Mouse (Mus musculus): ENCODE measurements around the gene Pom121. TPM values are rescaled to one million over a fixed set of nuclear protein-coding genes. Genes with fewer than 3 reads are reported as not detected.
"Not testable (repeated sequence)": the region's sequence is repeated elsewhere in the genome, so short reads cannot be mapped to it uniquely, and the experiment has no call there.

Gene Pom121
- total RNA-seq, 2 experiments from 2014 or later, result 11.0 to 12.3 TPM

GRCm38 (mm10) chr5:135383771-135384170, 10.6 kb downstream of the Pom121 start:
- no peak for TF ChIP-seq CTCF (IDR thresholded peaks at IDR 0.05)
- no peak for DNase-seq
- no peak overlapping the region for H3K27ac ChIP-seq
- intact Hi-C loops (cut with DNase I), result no loop called here
- H3K4me3 ChIP-seq, result no peak overlapping the region

- Histone ChIP-seq H3K4me3 (no peak overlapping the region), H3K27ac (no peak overlapping the region)
- intact Hi-C loops (cut with DNase I), result no loop called here
- no peak for DNase-seq
- no peak for TF ChIP-seq CTCF (IDR thresholded peaks at IDR 0.05)
Measured at GRCm38 (mm10) chr5:135382746-135383145, 11.6 kb downstream of the Pom121 start.

DNA sequence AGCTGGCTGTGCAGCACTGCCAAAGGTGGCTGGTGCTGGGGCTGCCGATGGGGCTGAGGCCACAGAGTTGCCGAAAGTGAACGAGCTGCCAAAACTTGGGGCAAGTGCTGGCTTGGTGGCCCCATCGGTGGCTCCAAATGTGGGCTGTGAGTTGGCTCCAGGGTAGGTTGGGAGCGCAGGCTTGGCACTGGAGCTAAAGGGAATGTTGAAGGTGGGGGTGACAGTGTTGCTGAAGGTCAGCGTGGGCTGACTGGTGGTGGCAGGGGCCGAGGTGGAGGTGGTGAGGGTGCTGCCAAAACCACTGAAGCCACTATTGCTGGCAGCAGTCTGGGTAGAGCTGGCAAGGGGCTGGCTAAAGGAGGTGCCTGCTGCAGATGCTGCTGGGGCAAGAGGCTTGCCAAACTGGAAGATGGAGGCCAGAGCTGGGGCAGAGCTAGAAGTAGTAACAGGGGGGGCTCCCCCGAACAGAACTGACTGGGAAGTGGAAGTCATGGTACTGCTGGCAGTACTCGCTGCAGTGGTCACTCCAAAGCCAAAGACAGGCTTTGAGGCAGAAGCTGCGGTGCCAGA, 12.9 kb downstream of the Pom121 start:
- peak; percentile 25 for DNase-seq
- intact Hi-C loops (cut with DNase I), result no loop called here
- no peak for TF ChIP-seq CTCF (IDR thresholded peaks at IDR 0.05)

GRCm38 (mm10) chr5:135380681-135381080, 13.7 kb downstream of the Pom121 start:
- intact Hi-C loops (cut with DNase I), result no loop called here

More for the DNA sequence above, 12.9 kb downstream of the Pom121 start:
- Histone ChIP-seq H3K4me3 (no peak overlapping the region), H3K27ac (no peak overlapping the region)

DNA sequence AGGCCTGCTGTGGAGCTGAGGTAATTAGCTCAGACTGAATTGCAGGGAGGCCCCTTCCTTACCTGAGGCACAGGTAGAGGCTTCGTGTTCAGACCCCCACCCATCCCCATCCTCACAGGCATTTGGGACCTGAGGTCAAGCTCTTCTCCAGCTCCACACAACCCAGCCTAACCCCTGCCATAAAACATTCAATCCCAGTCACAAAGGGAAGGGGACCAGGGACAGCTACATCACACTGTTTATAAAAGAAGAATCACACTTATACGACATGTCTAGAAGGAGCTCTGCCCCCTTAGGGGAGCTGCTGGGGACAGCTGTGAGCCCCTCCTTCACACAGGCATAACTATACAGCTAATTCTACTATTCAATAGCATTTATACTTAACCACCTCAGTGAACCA, 18.0 kb downstream of the Pom121 start:
- DNase-seq, result no peak
- no peak for TF ChIP-seq CTCF (IDR thresholded peaks at IDR 0.05)
- intact Hi-C loops (cut with DNase I), result no loop called here
- Histone ChIP-seq H3K27ac (no peak overlapping the region), H3K4me3 (no peak overlapping the region)

More at GRCm38 (mm10) chr5:135380681-135381080, 13.7 kb downstream of the Pom121 start:
- TF ChIP-seq CTCF (IDR thresholded peaks at IDR 0.05), result no peak
- Histone ChIP-seq H3K4me3 (no peak overlapping the region), H3K27ac (no peak overlapping the region)
- DNase-seq, result no peak

DNA sequence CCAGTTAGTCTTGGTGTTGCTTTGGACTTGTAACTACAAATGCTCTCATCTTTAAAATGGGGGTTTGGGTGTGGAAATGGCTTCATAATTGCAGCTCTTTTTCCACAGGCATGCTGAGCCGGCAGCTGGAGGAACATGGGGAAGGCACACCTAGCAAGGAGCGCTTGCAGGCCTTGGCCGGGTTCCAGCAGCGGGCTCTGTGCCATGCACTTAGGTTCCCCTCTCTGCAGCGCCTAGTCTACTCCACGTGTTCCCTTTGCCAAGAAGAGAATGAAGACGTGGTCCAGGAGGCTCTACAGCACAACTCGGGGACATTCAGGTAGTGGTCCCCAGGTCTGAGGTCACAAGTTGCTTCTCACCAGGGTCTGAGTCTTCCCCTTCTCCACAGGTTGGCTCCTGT, 19.2 kb downstream of the Pom121 start:
- Histone ChIP-seq H3K4me3 (no peak overlapping the region), H3K27ac (no peak overlapping the region)
- peak; percentile 51 for DNase-seq
- no peak for TF ChIP-seq CTCF (IDR thresholded peaks at IDR 0.05)
- intact Hi-C loops (cut with DNase I), result no loop called here

DNA sequence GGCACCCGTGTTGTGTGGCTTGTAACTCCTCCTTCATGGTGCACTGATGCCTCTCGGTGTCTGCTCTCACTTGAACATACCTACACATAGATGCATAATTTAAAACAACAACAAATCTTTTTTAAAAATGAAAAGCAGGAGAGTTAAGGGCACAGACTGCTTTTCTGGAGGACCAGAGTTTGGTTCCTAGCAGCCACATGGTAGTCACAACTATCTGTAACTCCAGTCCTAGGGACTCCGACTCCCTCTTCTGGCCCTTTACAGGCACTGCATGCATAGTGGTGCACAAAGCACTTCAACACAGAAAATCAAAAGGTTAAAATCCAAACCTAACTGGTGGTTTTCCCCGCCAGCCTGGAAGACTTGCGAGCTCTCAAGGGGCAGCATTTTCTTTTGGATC, 20.7 kb downstream of the Pom121 start:
- intact Hi-C loops (cut with DNase I), result no loop called here
- Histone ChIP-seq H3K4me3 (no peak overlapping the region), H3K27ac (no peak overlapping the region)
- TF ChIP-seq CTCF (IDR thresholded peaks at IDR 0.05), result peak; percentile 23; the same call in 1 of the 2 replicates
- no peak for DNase-seq

- no peak for TF ChIP-seq CTCF (IDR thresholded peaks at IDR 0.05)
- H3K27ac ChIP-seq, result no peak overlapping the region
- intact Hi-C loops (cut with DNase I), result no loop called here
- no peak for DNase-seq
- H3K4me3 ChIP-seq, result no peak overlapping the region
Measured at GRCm38 (mm10) chr5:135371195-135371594, 23.2 kb downstream of the Pom121 start.

DNA sequence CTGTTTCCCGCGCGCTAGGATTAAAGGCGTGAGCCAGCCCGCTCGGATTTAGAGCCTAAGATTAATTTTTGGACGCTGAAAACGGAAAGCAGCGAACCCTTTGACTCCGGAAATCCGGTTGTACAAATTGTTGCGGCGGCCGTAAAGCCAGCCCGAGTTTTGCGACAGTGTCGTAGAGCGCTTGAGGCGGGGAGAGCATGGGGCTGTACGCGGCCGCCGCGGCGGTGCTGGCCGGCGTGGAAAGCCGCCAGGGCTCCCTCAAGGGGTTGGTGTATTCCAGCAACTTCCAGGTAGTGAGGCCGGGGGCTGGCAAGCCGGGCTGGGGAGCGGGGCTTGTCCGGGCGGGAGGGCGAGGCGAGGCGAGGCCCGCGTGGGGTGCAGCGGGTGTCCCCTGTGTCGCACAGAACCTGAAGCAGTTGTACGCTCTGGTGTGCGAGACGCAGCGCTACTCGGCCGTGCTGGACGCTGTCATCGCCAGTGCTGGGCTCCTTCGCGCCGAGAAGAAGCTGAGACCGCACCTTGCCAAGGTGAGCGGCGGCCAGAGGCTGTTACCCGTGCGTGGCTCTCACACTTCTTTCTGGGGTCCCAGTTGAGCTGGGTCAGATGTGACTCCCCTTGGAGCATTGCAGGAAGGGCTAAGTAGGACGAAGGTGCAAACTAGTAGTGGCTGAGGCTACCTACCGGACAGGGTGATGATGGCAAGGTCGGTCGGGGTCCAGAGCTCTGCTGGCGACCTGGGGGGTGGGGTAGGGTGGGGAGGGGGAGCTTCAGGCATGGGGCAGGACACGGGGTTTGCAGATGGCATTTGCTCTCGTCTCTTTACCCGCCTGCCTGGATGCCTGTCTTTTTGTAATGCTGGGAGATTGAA, 24.3 kb downstream of the Pom121 start, which contains the start of gene Nsun5:
TSS of gene Nsun5 (plus strand) at position 167 of the 868 bp plus-strand sequence.
- intact Hi-C loops (cut with DNase I), result loop anchor here (10.0 kb wide), 1 partner anchor 135 kb away; no protein-coding TSS in a partner anchor
- H3K4me3 ChIP-seq, result peak within 1 kb of the TSS; percentile 98
- DNase-seq, result peak; percentile 96
- TF ChIP-seq CTCF (IDR thresholded peaks at IDR 0.05), result no peak
- H3K27ac ChIP-seq, result peak within 1 kb of the TSS; percentile 91

DNA sequence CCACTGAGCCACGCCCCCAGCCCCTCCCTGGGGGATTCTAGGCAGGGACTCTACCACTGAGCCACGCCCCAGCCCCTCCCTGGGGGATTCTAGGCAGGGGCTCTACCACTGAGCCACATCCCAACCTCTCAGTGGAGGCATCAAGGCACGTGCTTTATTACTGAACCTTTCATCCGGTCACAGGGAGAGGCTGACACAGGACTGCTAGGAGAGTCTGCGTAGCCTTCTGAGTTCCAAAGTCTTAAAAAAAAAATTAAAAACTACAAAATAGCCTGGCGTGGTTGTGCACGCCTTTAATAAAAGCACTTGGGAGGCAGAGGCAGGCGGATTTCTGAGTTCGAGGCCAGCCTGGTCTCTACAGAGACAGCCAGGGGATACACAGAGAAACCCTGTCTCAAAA, 25.1 kb downstream of the Pom121 start:
- DNase-seq, result not testable (repeated sequence)
- intact Hi-C loops (cut with DNase I), result loop anchor here (10.0 kb wide), 1 partner anchor 134 kb away; no protein-coding TSS in a partner anchor
- peak overlapping the region; percentile 91 for H3K27ac ChIP-seq
- H3K4me3 ChIP-seq, result peak overlapping the region; percentile 98

- no peak for DNase-seq
- H3K27ac ChIP-seq, result no peak overlapping the region
- TF ChIP-seq CTCF (IDR thresholded peaks at IDR 0.05), result no peak
- no peak overlapping the region for H3K4me3 ChIP-seq
- intact Hi-C loops (cut with DNase I), result loop anchor here (10.0 kb wide), 1 partner anchor 134 kb away; no protein-coding TSS in a partner anchor
Measured at GRCm38 (mm10) chr5:135368312-135368711, 26.0 kb downstream of the Pom121 start.

- H3K4me3 ChIP-seq, result no peak overlapping the region
- DNase-seq, result no peak
- no peak overlapping the region for H3K27ac ChIP-seq
- TF ChIP-seq CTCF (IDR thresholded peaks at IDR 0.05), result peak; percentile 80
- intact Hi-C loops (cut with DNase I), result loop anchor here (10.0 kb wide), 1 partner anchor 133 kb away; no protein-coding TSS in a partner anchor
Measured at GRCm38 (mm10) chr5:135367841-135368240, 26.5 kb downstream of the Pom121 start.

GRCm38 (mm10) chr5:135363540-135363939, 30.8 kb downstream of the Pom121 start:
- intact Hi-C loops (cut with DNase I), result loop anchor here (10.0 kb wide), 1 partner anchor 129 kb away; no protein-coding TSS in a partner anchor
- Histone ChIP-seq H3K4me3 (no peak overlapping the region), H3K27ac (no peak overlapping the region)
- TF ChIP-seq CTCF (IDR thresholded peaks at IDR 0.05), result peak; percentile 55
- peak; percentile 34 for DNase-seq
